Mouse (Mus musculus) mouse embryonic stem cell (cell line): Measurements from ENCODE around the gene Dnmt3a.

Experiments
- in situ Hi-C, 2 experiments: fragments of 300-500 bp; cut with MboI; formaldehyde crosslinking; loops; 1 replicate in 1 of 2; 3 replicates in 1 of 2; pipeline ENCODE4 v1.14.3; 2019 to 2020; ENCODE audit warnings: low sequenced_read_pairs in 2 of 2, low pct_unique_long_range_greater_than_20kb in 1 of 2, mixed read lengths in 1 of 2; ENCODE audit not compliant: unreplicated experiment in 1 of 2

Gene Dnmt3a

DNA sequence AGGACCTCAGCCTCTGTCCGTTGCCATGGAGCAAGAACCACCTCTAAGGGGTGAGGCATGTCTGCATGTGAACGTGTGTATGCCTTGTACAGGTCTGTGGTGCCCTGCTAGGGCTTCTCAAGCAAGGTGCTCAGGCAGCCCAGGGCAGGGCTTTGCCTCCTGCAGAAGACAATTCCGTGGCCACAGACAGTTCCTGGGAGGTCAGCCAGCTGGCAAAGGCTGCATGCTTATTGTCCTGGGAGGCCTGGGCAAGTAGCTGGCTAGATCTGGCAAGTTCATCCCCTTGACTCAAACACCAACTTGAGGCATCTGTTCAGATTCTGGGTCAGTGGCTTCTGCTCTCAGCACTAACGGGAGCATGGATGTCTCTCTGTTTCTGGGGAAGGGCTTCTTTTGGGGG, 35.3 kb downstream of the Dnmt3a start:
- in situ Hi-C loops: no loop called here

DNA sequence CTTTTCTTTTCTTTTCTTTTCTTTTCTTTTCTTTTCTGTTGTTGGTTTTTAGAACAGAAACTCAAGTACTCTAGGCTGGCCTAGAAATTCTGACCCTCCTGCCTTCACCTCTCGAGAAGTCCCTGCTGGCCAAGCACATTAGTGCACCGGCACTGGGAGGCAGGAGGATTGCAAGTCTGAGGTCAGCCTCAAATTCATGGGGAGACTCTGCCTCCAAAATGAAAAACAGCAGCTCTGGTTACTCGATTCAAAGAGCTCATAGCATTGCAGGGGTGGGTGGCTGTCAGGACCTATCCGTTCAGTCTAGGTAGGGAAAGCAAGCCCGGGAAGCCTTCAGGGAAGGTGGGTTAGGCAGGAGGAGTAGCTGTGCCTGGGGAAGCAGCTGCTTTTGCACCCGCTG, 37.0 kb downstream of the Dnmt3a start:
- in situ Hi-C loops: no loop called here

DNA sequence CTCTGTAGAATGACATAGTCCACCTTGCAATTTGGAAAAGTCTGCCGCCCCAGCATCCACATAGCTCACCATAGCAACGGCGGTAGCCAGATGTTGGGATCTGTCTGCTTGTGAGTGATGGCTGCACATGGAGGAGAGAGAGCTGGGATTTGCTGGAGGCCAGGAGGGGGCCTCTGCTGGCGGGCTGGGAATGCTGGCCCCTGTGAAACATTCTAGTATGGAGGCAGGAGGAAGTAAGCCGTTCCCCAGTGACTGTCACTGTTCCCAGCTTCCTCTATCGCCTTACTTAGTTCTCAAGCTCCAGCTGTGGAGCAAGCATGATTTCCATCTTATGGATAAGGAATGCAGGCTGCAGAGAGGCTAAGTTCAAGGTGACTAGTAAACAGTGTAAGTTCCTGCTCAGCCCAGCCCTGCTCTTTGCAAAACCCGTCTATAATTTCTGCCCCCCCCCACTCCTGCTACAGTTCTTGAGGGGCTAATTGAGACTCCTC, 37.6 kb downstream of the Dnmt3a start:
- in situ Hi-C loops: no loop called here

DNA sequence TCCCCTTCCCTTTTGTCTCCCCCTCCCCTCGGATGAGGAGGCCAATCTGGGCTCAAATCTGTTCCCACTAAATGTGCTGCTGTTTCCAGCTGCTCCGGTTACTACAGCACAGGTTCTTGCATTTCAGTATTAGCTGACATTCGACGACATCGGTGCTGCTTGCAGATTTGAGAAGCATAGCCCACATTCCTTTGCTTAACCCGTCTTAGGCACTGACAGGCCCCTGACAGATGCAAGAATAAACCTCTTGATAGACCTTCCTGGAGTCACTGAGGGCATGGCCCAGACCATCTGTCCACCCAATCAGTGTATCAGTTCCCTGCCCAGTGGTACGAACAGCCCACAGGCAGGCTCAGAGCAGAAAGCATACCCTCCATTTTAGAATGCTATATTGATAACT, 38.1 kb downstream of the Dnmt3a start:
- in situ Hi-C loops: no loop called here

DNA sequence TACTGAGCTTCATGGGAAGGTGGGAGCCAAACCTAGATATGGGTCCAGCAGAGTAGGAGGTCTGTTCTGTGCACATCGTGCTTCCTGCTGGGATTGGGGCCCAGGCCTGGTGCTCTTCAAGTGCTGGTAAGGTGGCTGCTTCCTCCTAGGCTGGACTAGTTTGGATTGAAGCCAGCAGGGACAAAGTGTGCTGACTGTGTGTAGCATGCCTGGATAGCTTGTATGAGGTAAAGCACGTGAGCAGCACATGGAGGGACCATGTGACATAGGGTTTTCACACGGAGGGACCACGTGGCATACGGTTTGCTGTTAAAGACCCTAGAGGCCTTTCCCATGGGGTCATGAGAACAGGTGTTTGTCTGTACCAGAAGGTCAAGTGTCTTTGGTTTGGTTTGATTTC, 38.5 kb downstream of the Dnmt3a start:
- in situ Hi-C loops: no loop called here

DNA sequence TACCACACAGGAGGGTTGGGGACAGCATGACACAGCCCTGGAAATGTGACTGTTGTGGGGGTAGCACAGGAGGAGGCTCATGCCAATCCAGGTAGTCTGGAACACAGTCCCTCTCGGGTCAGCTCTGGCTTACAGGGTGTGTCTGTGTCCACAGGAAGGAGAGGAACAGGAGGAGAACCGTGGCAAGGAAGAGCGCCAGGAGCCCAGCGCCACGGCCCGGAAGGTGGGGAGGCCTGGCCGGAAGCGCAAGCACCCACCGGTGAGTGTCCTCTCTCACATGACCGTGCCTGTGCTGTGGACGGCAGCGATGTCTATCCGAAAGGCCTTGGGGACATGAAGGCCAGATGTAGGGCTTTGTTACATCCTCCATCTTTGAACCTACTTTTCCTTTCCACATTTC, 43.7 kb downstream of the Dnmt3a start:
- in situ Hi-C loops: no loop called here

DNA sequence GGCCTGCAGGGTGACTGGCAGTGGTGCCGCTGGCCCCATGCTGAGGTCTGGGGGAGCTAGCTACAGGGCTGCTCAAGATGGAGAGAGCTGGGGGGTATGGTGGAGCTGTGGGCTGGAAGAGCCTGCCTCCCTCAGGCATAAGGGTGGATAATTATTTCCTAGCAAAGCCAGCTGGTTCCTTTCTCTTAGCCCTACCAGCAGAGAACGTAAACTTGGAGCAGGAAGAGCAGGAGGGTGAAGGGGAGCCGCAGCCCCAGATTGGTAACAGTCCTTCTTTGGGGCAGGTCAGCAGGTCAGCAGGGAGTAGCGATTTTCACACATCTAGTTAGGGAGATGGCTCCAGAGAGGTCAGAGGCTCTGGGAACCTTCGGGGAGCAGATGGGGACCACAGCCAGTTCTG, 44.4 kb downstream of the Dnmt3a start:
- in situ Hi-C loops: no loop called here

DNA sequence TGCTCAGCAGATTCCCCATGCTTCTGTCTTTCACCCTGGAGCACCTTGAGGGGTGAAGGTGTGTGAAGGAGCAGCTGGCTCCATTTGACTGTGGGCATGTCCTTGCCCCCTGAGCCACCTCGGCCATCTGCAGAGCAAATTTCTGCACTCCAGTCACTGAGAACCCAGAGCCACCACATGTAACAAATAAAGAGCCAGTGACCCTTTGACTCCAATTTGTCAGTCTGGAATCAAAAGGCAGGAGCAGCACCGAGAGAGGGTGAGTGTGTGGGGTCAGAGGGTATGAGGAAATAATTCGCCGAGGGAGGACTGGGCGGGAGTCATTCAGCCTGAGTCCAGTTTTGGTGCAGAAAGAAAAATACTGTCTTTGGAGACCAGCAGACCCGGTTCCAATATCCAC, 44.9 kb downstream of the Dnmt3a start:
- in situ Hi-C loops: no loop called here

DNA sequence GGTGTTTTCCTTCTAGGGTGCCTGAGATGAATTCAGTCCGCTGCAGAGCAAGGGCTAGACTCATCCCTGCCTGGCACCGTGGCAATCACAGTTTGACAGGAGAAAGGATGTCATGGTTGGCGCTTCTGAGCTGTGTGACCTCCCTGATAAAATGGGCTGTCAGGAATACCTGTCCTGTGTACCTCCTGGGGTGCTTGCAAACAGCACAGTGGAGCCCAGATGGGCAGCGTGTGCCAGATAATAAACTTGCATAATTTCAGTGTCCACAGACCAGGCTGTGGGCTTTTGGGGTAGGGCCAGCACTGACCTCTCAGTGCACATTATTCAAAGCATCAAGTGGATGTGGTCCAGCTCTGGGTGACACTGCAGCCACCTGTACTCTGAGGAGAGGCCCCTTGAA, 45.4 kb downstream of the Dnmt3a start:
- in situ Hi-C loops: no loop called here

DNA sequence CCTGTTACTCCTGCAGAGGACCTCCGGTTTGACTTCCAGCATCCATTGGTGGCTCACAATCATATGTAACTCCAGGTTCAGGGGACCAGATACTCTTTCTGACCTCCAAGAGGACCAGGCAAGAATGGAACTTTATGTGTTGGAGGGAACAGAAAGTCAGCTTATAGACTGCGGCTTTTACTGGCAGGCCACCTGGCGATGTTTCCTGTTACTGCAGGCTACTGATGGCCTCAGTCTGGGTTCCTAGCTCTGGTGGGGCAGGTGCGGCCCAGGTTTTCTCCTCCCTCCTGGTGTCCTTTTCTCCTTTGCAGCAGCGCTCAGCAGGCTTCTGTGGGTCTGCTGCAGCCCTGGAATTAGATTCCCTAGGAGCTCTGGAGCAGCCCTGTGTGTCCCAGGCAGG, 46.7 kb downstream of the Dnmt3a start:
- in situ Hi-C loops: no loop called here

DNA sequence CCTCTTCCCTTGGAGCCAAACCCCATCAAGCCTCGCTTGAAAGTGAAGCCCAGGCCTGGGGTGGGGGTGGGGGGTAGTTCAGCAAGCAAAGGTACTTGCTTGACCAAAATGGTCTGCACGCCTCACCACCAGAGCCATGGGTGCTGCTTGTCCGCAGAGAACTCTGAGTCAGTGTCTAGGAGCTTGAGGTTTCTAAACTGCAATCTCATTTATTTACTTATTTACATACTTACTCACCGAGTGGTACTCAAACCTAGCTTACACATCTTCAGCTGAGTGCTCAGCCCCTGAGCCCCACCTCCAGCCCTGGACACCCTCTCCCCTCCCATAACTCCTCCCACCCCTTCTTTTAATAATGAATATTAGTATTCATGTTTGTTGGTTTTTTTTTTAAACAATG, 48.6 kb downstream of the Dnmt3a start:
- in situ Hi-C loops: no loop called here

DNA sequence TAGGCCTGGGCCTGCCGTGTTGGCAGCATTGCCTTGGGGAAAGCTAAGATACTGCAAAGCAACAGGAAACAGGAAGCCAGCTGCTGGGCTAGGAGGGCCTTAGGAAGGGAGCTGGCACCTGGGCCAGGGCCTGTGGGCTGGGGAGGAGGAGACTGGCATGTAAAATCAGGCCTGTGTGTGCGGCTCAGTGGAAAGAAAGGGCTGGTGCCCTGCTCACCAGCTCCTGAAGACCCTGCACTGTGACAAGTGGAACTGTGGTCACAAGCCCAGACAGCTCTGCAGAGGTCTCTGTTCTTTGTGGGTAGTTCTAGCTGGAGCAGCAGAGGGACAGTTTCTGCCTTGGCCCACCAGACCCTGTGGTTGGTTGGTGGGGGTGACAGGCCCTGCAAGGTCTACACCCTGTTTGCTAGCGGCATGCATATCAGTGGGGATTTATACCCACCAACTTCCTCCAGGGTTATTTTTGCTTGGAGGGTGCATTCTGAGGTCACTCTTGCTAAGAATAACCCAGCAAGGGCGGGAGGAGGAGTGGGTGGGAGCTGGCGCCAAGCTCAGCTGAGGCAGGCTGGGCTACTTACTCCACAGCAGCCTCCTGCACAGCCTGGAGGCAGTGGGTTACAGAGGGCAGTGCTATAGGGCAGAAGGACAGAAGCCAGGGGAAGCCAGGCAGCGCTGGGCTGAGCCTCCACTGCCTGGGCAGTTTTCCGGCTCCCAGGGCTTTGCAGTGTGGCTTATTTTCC, 50.1 kb downstream of the Dnmt3a start:
- in situ Hi-C loops: no loop called here

DNA sequence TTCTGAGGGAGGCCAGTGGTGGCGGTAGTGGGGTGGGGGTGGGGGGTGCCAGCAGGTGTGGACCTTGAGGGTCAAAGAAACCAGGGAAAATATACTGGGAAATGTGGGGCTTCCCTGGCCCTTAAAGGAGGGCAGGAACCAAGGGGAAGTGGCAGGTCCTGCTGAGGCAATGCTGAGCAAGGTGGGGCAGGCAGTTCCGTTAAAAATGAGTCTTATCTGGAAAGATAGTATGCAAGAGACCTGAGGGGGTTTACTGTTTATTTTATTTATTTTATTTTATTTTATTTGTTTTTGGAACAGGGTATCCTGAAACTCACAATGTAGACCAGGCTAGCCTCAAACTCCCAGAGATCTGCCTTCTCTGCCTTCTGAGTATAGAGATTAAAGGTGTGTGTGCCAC, 50.9 kb downstream of the Dnmt3a start:
- in situ Hi-C loops: no loop called here

DNA sequence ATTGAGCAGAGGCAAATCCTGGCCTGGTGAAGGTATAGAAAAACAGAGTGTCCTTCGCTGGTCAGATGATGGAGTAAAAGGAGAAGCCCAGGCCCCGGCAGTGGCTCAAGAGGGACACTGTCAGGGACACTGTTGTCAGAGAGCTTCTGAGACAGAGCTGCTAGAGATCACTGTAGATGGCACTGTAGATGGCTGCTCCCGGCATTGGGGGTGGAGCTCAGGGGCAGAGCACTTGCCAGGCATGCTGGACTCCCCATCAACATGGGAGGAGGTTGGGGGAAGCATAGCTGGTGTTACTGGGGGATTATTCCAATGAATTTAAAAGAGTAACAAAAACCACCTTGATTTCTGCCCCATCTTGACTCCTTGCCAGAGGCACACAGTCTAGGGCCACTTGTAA, 51.4 kb downstream of the Dnmt3a start:
- in situ Hi-C loops: no loop called here

DNA sequence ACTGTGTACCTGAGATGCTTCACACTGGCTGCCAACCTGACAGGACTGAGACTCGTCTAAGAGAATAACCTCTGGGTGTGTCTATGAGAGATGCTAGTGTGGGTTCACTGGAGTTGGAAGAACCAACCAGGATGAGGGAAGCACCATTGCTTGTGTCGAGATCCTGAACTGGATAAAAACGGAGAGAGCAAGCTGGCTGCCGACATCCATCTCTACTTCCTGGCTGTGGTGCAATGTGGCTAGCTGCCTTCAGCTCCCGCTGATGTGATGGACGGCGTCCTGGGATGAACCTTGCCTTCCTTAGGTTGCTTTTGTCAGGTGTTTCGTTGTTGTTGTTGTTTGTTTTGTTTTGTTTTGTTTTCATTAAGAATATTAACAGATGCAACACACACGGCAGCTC, 52.0 kb downstream of the Dnmt3a start:
- in situ Hi-C loops: no loop called here

DNA sequence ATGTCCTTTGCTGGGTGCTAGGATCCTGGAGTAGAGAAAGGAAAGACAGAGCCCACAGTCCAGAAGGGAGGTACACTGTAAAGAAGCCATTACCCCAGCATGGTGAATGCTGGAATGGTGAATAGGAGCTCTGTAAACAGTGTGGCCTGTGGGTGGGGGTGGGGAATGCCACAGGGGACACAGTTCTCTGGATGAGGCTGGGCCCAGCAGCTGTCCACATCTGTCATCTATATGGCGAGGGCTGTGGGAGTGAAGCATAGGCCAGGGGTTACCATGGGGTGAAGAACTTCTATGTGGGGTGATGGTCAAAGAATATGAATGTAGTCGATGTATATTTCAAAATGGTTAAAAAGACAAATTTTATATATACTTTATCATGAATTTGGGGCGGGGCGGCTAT, 52.9 kb downstream of the Dnmt3a start:
- in situ Hi-C loops: no loop called here

DNA sequence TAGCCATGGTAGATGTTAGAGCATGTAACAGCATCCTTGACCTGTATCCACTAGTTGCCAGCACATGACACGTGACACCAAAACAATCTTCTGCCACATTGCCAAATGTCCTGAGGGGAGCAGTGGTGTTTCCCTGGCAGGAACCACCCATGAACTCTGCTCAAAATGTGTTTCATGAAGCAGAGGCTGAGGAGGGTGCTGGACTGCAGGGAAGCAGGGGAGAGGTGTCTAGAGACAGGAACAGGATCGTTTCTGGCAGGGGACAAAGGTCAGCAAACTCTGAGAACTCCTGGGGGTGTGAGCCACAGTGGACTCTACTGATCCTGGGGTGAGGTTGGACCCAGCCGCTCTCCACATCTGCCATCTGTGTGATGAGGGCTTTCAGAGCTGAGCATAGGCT, 53.7 kb downstream of the Dnmt3a start:
- in situ Hi-C loops: no loop called here

DNA sequence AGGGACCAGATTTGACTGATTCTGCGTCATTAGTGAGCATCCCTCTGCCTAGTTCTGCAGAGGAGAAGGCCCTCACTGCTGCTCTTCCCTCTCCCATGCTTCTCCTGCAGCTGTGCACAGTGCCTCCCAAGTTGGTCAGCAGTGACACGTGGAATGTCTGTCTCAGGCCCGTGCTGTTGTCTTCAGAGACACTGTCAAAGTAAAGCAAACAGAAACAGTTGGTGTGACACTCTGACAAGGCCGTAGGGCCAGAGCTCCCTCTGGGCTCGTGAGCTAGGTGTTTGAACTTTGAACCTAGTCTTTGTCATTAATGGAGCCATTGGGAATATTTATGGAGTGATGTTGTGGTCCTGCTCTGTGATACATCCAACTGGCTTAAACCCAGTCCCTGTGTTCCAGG, 54.2 kb downstream of the Dnmt3a start:
- in situ Hi-C loops: no loop called here

DNA sequence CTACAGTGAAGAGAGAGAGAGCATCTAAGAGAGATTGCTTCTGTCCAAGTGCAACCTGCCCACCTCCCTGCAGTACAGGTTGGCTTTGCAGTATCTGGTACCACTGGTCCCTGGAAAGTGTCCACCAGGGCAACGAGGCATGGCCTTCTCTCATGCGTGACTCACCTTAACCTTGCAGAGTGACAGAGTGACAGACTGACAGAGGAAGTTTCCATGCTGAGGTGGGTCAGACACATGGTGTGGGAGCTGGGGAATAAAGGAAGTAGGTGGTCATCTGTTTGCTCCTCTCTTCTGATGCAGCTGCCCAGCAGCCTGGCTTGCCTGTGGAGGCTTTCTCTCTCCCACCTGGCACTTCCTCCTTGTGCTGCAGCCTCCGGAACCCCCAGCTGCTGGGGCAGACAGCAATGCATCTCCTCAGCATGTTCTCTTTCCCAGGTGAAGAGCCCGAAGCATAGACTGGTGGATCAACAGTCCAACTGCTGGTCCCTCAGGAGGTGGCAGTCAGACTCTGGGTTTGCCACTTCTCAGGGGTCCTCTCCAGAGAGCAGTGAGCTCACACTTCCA, 55.9 kb downstream of the Dnmt3a start:
- in situ Hi-C loops: no loop called here

DNA sequence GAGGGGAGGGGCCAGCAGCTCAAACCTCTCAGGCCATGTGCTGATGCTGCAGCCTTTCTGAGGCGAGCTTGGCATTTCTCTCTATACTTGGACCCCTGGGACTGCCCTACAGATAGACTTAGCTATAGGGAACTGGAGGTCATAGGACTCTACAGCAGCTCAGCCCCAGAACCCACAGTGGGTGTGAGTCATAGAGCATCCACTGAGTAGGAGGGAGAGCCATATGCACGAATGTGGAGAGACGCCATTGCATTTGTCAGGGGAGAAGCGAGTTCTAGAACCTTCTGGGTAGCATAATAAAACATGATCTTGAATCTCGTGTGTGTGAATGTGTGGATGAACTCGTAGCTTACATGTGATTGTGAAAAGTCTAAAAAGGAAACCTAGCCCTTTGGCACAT, 56.4 kb downstream of the Dnmt3a start:
- in situ Hi-C loops: no loop called here
